Mouse (Mus musculus): ENCODE data around the gene Prkci.

Gene Prkci

DNA sequence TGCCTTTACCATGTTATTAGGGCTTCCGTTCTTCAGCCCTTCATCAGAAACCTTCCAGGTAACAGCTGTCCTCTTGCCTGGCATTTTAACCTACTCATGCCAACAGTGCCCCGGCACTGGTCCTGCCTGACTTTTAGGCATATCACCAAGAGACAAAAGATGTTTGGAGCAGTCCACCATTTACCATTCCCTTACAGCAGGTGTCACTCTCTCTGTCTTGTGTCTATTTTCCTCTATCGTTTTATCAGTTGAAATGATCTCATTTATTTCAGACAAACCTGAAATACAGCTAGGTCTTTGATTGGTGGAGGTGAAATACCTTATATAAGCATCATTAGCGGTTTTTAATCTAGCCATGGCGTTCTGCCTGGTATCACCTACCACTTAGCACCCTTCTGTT lies 53.5 kb downstream of the Prkci start:
- no peak for DNase-seq

- peak; percentile 77 to 80 for DNase-seq
Measured at GRCm38 (mm10) chr3:31050375-31050774, 54.8 kb downstream of the Prkci start.

DNA sequence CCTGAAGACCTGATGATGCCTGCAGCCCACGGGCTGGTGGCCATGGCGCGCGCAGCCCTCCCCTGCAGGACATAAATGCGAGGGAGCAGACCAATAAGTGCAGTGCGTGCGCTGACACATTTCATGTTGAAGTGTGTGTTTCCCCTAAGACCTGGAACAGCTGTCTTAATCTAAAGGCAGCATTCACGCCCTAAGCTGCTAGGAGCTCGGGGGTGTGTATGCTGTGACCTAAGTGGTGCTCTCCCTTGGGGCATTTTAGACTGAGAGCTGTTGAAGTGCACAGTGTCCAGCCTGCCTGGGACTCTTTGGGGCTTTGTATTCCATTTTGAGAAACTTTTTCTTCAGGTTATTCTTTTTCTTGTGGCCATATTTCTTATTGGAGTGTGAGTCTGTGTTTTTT lies 56.2 kb downstream of the Prkci start:
- DNase-seq = peak in 1 of 2 experiments; percentile 12

DNA sequence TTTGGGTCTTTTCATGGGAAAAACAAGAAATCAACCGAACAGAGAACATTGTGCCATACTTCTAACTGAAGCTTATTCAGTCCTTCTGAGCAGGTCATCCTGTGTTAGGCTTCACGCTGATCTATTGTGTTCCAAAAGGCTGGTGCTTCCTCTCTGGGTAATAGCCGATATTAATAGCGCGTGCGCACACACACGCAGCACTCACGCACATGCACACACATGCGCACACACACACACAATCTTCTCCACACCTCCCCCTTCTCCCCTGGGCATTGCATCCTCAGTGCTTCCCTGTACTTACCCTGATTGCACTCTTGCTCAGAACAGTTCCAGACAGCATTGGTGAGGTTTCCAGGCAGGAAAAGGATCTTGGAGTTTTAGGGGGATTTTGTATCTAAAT lies 57.6 kb downstream of the Prkci start:
- no peak for DNase-seq

DNA sequence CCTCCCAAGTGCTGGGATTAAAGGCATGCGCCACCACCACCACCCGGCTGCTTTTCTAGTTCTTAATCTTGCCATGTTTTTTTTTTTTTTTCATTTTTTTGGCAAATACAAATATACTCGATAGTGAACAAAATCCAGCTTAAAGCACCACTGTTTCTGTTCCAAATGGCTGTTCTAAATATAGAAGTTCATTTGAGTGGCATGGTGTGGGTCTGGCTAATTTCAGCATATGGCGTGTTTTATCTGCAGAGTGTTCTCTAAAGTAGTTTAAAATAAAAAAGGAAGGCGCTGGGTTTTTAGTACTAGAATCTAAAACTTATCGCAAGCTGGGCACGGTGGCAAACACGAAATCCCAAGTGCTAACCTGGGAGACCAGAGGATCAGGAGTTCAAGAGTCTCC lies 59.3 kb downstream of the Prkci start:
- no peak for DNase-seq

GRCm38 (mm10) chr3:31056047-31056650 lies 60.6 kb downstream of the Prkci start:
- DNase-seq = peak; percentile 38 to 41

DNA sequence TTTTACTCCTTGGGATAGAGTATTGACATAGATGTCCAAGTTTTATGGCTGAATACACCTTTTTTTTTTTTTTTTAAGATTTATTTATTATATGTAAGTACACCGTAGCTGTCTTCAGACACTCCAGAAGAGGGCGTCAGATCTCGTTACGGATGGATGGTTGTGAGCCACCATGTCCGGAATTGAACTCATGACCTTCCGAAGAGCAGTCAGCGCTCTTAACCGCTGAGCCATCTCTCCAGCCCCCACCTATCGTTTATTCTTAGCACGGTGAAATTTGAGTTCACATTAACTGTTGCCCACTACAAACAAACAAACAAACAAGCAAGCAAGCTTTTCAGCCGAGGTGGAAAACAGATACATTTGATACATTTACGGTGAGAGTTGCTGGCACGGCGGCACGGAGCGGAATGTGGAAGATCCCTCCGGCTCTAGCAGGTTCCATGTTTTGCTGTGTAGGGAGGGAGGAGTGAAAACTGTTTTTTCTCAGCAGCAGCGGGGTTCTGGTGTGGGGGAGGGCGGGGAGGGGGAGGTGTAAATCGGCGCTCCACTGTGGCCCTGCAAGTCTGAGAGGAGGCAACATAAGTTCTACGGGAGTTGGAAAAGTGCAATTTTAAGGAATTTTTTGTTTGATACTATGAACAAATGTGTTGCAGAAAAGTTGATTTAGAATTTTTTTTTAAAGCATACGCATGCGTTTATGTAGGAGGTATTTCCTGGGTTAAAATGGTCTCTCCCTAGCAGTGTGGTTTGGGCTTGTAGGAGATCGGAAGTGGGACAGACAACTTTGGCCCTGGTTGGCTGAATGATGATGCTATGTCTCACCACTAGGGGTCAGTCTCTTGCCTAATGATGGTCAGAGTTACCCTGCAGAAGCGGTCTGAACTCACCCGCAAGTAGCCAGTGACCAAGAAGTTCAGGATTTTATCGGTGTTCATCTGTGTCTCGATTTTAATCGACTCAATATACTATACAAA lies 61.4 kb downstream of the Prkci start:
- peak; percentile 83 to 89 for DNase-seq

DNA sequence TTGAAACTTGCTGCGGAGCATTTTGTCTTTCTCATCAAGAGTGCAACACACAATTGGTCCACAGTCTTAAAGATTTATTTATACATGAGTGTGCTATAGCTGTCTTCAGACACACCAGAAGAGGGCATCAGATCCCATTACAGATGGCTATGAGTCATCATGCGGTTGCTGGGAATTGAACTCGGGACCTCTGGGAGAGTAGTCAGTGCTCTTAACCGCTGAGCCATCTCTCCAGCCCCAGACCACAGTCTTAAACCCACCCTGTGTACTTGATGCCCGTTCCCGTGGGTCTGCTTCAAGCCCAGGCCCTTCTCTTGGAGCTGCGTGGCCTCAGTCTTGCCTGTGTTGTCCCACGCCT lies 65.2 kb downstream of the Prkci start:
- DNase-seq = no peak

- no peak for DNase-seq
Measured at GRCm38 (mm10) chr3:31061103-31061785, 65.7 kb downstream of the Prkci start.

DNA sequence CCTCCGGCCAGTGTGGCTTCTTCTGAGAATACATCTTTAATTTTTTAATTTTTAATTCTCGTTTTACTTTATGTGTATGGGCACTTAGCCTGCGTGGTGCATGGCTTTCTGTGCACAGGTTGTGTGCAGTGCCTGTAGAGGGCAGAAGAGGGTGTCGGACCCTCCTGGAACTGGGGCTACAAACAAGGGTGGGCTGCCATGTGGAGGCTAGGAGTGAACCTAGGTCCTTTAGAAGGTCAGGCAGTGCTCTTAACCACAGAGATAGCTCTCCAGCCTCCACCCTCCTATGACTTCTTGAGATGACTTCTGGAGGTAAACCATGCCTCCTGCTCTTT lies 66.2 kb downstream of the Prkci start:
- no peak for DNase-seq

GRCm38 (mm10) chr3:31062325-31062724 lies 66.8 kb downstream of the Prkci start:
- no peak for DNase-seq

GRCm38 (mm10) chr3:31068482-31068881 lies 72.9 kb downstream of the Prkci start:
- DNase-seq = no peak

- DNase-seq = no peak
Measured at GRCm38 (mm10) chr3:31071804-31072203, 76.3 kb downstream of the Prkci start.

- no peak for DNase-seq
Measured at GRCm38 (mm10) chr3:31075808-31076207, 80.3 kb downstream of the Prkci start.

- no peak for DNase-seq
Measured at GRCm38 (mm10) chr3:31077068-31077703, 81.6 kb downstream of the Prkci start.

GRCm38 (mm10) chr3:31079450-31079849 lies 83.9 kb downstream of the Prkci start:
- DNase-seq = peak in 1 of 2 experiments; percentile 21

- DNase-seq = peak in 1 of 2 experiments; percentile 51
Measured at GRCm38 (mm10) chr3:31080791-31081502, 85.4 kb downstream of the Prkci start.

GRCm38 (mm10) chr3:31082838-31083506 lies 87.4 kb downstream of the Prkci start:
- DNase-seq = no peak

GRCm38 (mm10) chr3:31083507-31084245 lies 88.1 kb downstream of the Prkci start:
- peak; percentile 81 to 87 for DNase-seq

- DNase-seq = no peak
Measured at GRCm38 (mm10) chr3:31085000-31085399, 89.5 kb downstream of the Prkci start.

Measured in cerebellum, postnatal 10 days (tissue).